Mouse (Mus musculus): ENCODE measurements around the gene Ppm1b.

DNA sequence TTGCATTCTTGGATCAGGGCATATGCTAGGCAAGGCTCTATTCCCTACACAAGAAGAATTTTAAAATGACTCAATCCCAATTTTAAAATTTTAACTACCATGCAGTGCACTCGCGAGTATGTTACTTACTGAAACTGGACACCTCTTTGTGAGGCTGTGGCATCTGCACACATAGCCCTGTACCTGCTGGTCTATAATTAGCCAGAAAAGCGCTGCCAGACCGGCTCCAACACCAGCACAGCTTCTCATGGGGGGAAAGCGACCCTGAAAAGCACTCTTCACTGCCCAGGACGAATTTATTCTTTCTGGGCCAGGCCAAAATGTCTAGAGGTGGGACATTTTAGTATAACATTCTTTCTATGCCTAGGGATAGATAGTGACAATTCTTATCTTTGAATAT is 114.1 kb downstream of the Ppm1b start:
- TF ChIP-seq CTCF (IDR thresholded peaks at IDR 0.05; ENCODE audit: low read depth), result no peak
- TF ChIP-seq EP300 (IDR thresholded peaks at IDR 0.05; ENCODE audit: low read depth), result no peak

Data from liver, embryonic 14.5 days (tissue).